Mouse (Mus musculus) megakaryocyte-erythroid progenitor cell, adult 5-6 weeks (primary cell): ENCODE results near the gene Golm1. TPM values are rescaled to one million over a fixed set of nuclear protein-coding genes. Genes with fewer than 3 reads are reported as not detected.
"Not testable (repeated sequence)": the region's sequence is repeated elsewhere in the genome, so short reads cannot be mapped to it uniquely, and the experiment has no call there.

Experiments used
- ATAC-seq: replicated peaks from 2 replicates; pipeline ENCODE4 v1.8.0; 2016; ENCODE audit warnings: mild to moderate bottlenecking, inconsistent platforms; ENCODE audit not compliant: severe bottlenecking, poor library complexity, low FRiP score, low TSS enrichment
- total RNA-seq, 2 experiments: library from RNA; stranded (forward) in 1 of 2; stranded (reverse) in 1 of 2; fragments of 200-1000, 215-1000 nt in 1 of 2; fragments of >200 nt in 1 of 2; fragmentation: Nextera tagmentation in 1 of 2; gene quantifications; 2 replicates each; pipeline ENCODE4 v1.2.3; 2014 to 2017

Golm1 gene
- total RNA-seq, 2 experiments from 2014 or later: 76.7 to 137 TPM

DNA sequence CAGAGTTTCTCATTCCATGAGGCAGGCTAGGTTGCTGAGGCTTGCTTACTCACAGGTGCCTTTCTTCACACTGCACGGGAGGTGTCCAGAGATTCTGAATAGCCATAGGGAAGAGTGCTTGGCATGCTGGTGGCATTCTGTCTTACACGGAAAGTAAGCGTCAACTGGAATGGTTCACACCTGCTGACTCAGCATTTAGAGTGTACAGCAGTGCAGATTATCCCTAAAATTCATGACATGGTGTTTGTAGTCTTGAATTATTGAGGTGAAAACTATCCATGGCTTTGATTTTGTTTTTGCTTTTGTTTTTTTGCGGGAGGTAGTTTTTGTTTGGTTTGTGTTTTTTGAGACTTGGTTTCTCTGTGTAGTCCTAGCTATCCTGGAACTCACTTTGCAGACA is 65.7 kb downstream of the Golm1 start:
- ATAC-seq: no peak

DNA sequence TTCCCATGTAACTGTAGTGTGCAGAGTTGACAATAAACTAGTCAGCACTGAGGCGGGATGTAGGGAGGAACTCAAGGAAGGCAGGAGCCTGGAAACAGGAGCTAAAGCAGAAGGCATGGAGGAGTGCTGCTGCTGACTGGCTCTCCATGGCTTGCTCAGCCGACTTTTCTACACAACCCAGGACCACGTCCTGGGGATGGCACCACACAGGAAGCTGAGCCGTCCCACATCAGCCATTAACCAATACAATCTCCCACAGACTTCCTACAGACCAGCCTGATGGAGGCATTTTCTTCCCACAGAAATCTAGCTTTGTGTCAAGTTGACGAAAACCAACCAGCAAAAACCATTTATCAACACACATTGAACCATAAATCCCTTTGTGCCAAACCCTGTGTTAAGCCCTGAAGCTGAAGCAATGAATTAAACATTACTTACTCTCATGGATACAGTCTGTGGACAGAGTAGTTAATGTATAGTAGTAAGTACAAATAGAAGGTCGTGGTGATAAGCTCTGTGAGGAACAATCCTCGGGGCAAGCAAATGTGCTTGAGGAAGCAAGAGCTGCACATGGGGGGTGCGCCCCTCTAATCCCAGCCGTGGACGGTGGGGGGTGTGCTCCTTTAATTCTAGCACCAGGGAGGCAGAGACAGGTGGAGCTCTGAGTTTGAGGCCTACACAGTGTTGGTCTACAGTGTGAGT is 70.2 kb downstream of the Golm1 start:
- no peak for ATAC-seq

DNA sequence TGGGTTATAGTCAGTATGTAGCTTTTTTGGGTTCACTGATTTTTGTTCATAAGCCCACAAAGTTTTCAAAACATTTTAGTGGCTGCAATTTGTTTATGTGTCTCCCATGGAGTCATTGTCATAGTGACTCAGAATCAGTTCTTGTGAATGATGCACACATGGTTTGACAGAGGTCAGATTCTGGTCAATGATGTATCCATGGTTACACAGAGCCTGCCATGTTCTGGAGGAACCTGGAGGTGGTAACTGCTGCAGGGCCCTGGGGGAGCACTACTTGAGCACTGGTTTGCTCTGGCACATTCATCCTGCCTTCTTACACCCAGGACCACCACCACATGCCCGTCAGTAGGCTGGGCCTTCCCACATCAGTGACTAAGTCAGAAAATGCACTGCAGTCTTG is 71.1 kb downstream of the Golm1 start:
- ATAC-seq: no peak

DNA sequence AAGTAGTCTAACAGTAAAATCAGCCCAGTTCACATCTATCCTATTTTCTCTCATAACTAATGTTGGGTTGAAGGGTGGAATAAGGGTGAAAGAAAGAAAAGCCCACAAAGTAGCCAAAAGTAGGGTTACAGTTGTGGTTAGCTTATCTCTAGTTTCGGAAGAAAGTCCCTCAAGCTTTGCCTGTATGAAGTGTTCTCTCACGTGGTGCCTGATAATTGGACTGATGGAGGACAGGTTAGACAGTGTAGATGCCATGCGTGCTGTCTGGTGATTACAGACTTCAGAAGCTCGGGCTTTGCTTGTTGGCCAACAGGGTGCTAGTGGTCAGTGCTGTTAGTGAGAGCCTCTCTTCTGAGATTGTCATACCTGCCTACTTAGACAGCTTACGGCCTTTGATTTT is 72.5 kb downstream of the Golm1 start:
- peak; percentile 79 for ATAC-seq

DNA sequence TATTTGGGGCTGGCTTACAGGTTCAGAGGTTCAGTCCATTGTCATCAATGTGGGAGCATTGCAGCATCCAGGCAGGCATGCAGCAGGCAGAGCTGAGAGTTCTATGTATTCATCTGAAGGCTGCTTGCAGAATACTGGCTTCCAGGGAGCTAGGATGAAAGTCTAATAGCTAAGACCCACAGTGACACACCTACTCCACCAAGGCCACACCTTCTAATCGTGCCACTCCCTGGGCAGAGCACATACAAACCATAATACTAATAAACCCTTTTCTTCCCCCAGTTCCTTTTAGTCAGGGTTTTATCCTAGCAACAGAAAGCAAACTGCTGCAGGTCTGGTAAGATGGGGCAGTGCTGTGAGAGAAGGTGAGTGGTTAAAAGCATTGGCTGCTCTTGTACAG is 83.0 kb downstream of the Golm1 start:
- ATAC-seq: no peak

DNA sequence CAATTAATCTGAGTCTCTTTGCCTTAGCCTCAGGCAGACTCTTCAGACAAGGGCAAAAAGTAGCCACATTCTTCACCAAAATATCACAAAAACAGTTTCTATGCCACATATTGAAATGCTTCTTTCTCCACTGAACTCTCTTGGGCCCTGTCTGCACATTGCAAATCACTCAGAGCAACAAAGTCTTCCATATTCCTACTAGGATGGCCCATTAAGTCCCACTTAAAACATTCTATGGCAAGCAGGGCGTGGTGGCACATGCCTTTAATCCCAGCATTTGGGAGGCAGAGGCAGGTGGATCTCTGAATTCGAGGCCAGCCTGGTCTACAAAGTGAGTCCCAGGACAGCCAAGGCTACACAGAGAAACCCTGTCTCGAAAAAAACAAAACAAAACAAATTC is 83.6 kb downstream of the Golm1 start:
- not testable (repeated sequence) for ATAC-seq

DNA sequence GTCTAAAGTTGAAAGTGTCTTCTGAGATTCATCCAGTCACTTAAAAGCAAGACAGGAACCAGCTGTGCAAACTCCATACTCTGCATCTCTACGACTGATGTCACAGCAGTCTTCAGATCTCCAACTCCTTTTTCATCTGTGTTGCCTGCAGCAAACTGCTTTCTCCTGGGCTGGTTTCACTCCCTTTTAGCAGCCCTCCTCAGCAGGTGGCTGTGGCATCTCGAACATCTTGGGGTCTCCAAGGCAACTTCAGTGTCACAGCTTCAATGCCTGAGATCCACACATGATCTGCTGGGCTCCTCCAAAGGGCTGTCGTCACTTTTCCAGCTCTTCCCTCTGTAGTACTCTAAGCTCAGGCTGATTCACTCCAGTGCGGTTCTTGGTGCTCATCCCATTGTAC is 84.9 kb downstream of the Golm1 start:
- ATAC-seq: no peak

DNA sequence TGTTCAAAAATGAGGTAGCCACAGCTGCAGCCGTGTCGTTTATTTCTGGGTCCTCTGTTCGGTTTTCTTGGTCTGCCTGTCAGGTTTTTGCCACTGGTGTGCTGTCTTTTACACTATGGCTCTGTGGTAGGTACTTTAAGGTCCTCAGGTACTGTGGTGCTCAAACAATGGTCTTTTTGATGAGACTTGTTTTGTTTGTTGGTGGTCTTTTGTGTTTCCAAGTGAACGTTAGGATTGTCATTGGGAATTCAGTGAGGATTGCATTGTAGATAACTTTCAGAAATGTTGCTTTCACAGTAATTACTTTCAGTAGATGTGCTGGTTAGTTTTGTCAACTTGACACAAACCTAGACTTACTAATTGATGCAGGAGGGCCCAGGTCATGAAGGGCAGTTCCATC is 85.9 kb downstream of the Golm1 start:
- no peak for ATAC-seq

DNA sequence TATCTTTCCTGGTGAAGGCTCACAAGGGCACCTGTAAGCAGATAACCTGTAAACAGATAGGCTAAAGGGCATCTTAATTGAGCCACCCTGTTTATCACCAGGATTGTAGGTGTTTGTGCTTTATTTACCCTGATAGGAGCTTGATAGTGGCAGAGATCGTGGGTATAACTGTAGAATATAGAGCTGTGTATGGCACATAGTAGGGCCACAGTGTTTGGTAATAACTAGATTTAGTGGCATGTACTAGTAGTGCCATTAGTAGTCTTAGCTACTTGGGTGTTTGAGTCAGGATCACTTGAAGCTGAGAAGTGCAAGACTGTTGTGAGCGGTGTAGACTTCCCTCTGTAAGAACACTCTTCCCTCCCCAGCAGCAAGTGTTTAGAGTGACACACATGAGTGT is 88.4 kb downstream of the Golm1 start:
- ATAC-seq: no peak

DNA sequence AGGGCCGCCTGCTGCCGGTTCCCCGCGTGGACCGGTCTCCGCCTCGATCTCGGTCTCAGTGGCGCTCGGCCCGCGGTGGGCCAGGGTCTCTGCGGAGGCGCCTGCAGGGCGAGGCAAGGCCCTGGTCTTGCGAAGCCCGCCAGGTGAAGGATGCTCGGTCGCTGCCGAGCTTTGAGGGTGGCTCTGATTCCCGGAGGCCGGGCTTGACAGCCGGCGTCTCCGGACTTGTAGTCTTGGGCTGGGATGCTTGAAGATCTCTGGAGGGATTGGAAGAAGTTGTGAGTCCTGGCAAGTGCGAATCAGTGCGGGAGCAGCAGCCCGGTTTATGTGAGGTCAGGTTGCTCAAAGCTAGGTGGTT is 90.0 kb downstream of the Golm1 start:
- no peak for ATAC-seq

DNA sequence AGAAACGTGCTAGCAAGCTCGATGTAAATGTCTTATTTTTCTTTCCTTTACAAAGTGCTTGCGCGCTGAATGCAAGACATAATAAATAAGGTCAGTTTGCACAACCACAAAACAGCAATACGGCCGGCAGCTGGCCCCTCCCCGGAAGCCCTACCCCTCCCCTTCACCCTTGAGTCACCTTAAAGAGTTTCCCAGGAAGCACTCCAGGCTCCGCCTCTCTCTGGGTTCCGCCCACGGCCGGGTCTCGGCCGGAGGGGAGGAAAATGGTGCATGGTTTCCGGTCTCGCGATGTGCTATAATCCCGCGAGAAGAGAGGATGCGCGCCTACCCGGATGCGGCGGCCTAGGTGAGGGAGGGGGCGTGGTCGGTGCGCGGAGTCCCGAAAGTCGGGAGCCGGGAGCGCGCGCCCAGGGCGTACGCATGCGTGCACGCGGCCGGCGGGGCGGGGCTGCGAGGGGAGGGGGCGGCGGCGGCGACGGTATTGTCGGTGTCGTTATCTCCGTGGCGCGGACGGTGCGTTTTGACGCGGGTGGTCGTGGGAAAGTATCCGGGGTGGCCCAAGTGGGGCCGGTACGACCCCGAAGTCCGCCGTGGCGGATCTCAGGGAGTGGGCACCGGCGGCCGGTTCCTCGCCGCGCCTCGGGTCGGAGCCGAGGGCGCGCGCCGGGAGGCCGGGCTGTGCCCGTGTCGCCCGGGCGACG is 90.5 kb downstream of the Golm1 start, which contains the start of the genes Agtpbp1 and Naa35:
Gene Agtpbp1 (minus strand): TSS at position 281 of the 701 bp plus-strand sequence.
Gene Naa35 (plus strand): TSS at position 313 of the 701 bp plus-strand sequence.
- ATAC-seq: peak; percentile 96

Other genes starting within 250 kb of the Golm1 start
- gene Agtpbp1, start 90.6 kb downstream of the Golm1 start, total RNA-seq (2014; fragmentation: Nextera tagmentation): 49.2 and 59.4 TPM in 2 replicates
- 67.9 and 69.6 TPM in 2 replicates for gene Agtpbp1, start 90.6 kb downstream of the Golm1 start, total RNA-seq (2017)
- 76.9 and 107 TPM in 2 replicates for gene Naa35, start 90.6 kb downstream of the Golm1 start, total RNA-seq (2014; fragmentation: Nextera tagmentation)
- gene Naa35, start 90.6 kb downstream of the Golm1 start, total RNA-seq (2017): 38.5 and 58.0 TPM in 2 replicates
- gene 4921517D22Rik, start 18.3 kb upstream of the Golm1 start, total RNA-seq (2014; fragmentation: Nextera tagmentation): not detected in 2 replicates
- gene 4921517D22Rik, start 18.3 kb upstream of the Golm1 start, total RNA-seq (2017): not detected in 2 replicates
- gene Spata31d1a, start 34.5 kb upstream of the Golm1 start, total RNA-seq (2014; fragmentation: Nextera tagmentation): 0.28 TPM in 1 of 2 replicates, not detected in the other
- gene Spata31d1a, start 34.5 kb upstream of the Golm1 start, total RNA-seq (2017): not detected in 2 replicates
- not detected in 2 replicates for gene Spata31d1b, start 36.5 kb upstream of the Golm1 start, total RNA-seq (2014; fragmentation: Nextera tagmentation)
- not detected in 2 replicates for gene Spata31d1b, start 36.5 kb upstream of the Golm1 start, total RNA-seq (2017)
- not detected in 2 replicates for gene Spata31d1d, start 55.9 kb upstream of the Golm1 start, total RNA-seq (2014; fragmentation: Nextera tagmentation)
- gene Spata31d1d, start 55.9 kb upstream of the Golm1 start, total RNA-seq (2017): 0.42 TPM in 1 of 2 replicates, not detected in the other
- gene 1700014D04Rik, start 70.9 kb upstream of the Golm1 start, total RNA-seq (2014; fragmentation: Nextera tagmentation): not detected in 2 replicates
- 0.19 and 0.38 TPM in 2 replicates for gene 1700014D04Rik, start 70.9 kb upstream of the Golm1 start, total RNA-seq (2017)
- gene Isca1, start 94.0 kb upstream of the Golm1 start, total RNA-seq (2014; fragmentation: Nextera tagmentation): 160 and 164 TPM in 2 replicates
- gene Isca1, start 94.0 kb upstream of the Golm1 start, total RNA-seq (2017): 73.3 and 92.6 TPM in 2 replicates
- gene Gm49354, start 106.4 kb upstream of the Golm1 start, total RNA-seq (2014; fragmentation: Nextera tagmentation): not detected in 2 replicates
- not detected in 2 replicates for gene Gm49354, start 106.4 kb upstream of the Golm1 start, total RNA-seq (2017)
- gene Tut7, start 147.3 kb upstream of the Golm1 start, total RNA-seq (2014; fragmentation: Nextera tagmentation): 169 and 191 TPM in 2 replicates
- gene Tut7, start 147.3 kb upstream of the Golm1 start, total RNA-seq (2017): 249 and 329 TPM in 2 replicates